ENCODE assay signal across 12 mouse cellular contexts in genomic region chr14:31407208-31407607, GRCm38 (mm10). TPM values are rescaled to one million over a fixed set of nuclear protein-coding genes. Genes with fewer than 3 reads are reported as not detected.
DNase-seq lines count a peak whose midpoint lies in the region; ATAC-seq and TF ChIP-seq lines count a peak whose summit lies in the region.
"Had no signal": no experiment of that assay in that cellular context is flagged by ENCODE, and none has a peak within 500 bp of the region (broad histone marks: within the 10 kb centered on the region; RNA-seq: fewer than 3 reads in every experiment).

No protein-coding gene starts in this region.

- H3K27me3 ChIP-seq in intestine, embryonic 15.5 days (replicated peaks), result no peaks in the 10 kb centered on the region
- no peaks in the 10 kb centered on the region for H3K27me3 ChIP-seq in intestine, embryonic 16.5 days (replicated peaks; ENCODE audit: control insufficient read depth, insufficient read depth, low read length)
- no peaks in the 10 kb centered on the region for H3K27me3 ChIP-seq in forebrain, embryonic 12.5 days
- H3K27me3 ChIP-seq: embryonic facial prominence, embryonic 12.5 days; limb, embryonic 12.5 days; neural tube, embryonic 12.5 days had no signal

- no peak for TF ChIP-seq CTCF in bone marrow, adult 2 months (IDR thresholded peaks at IDR 0.05; ENCODE audit: control insufficient read depth, insufficient read depth, low read length)

- peak; percentile 89 for DNase-seq in adrenal gland, adult 2 months
- DNase-seq in kidney, postnatal 14 days, result peak; percentile 83
- no peak for DNase-seq in c-Kit-positive CD71-positive TER-119-positive erythroid progenitor cells, embryonic 14.5 days (ENCODE audit: low spot score)
- DNase-seq in layer of hippocampus, postnatal 36 days, result no peak
- DNase-seq: right cerebral cortex, postnatal 25 days had no signal

- H3K27ac ChIP-seq in intestine, embryonic 15.5 days, result 0 out of 2 replicates have a peak overlapping the region, but pooled peaks have one; percentile 14
- no peak overlapping the region for H3K27ac ChIP-seq in intestine, embryonic 16.5 days (ENCODE audit: low read length)
- peak overlapping the region; percentile 74 for H3K27ac ChIP-seq in bone marrow, adult 2 months (ENCODE audit: control insufficient read depth, insufficient read depth, low read depth, low read length, poor library complexity)
- no peak overlapping the region for H3K27ac ChIP-seq in forebrain, embryonic 12.5 days
- H3K27ac ChIP-seq: embryonic facial prominence, embryonic 12.5 days; neural tube, embryonic 12.5 days had no signal

- no peaks in the 10 kb centered on the region for H3K36me3 ChIP-seq in intestine, embryonic 15.5 days
- H3K36me3 ChIP-seq in intestine, embryonic 16.5 days (ENCODE audit: control insufficient read depth, insufficient read depth, low read length), result no peaks in the 10 kb centered on the region
- H3K36me3 ChIP-seq in forebrain, embryonic 12.5 days (replicated peaks), result peaks cover 3% of the 10 kb centered on the region; the same call in 1 of the 2 replicates

- no peak overlapping the region for H3K9ac ChIP-seq in intestine, embryonic 15.5 days
- no peak overlapping the region for H3K9ac ChIP-seq in intestine, embryonic 16.5 days (ENCODE audit: low read depth, low read length)
- no peak overlapping the region for H3K9ac ChIP-seq in forebrain, embryonic 12.5 days
- H3K9ac ChIP-seq: embryonic facial prominence, embryonic 12.5 days; limb, embryonic 12.5 days; neural tube, embryonic 12.5 days had no signal

- H3K4me1 ChIP-seq in intestine, embryonic 15.5 days (replicated peaks), result peaks cover 8% of the 10 kb centered on the region; the same call in 1 of the 2 replicates
- peaks cover 11% of the 10 kb centered on the region for H3K4me1 ChIP-seq in intestine, embryonic 16.5 days (ENCODE audit: control insufficient read depth, insufficient read depth, low read length)
- peaks cover 28% of the 10 kb centered on the region for H3K4me1 ChIP-seq in bone marrow, adult 2 months (ENCODE audit: control insufficient read depth, insufficient read depth, low read length)
- no peaks in the 10 kb centered on the region for H3K4me1 ChIP-seq in forebrain, embryonic 12.5 days
- H3K4me1 ChIP-seq: neural tube, embryonic 12.5 days had no signal

- H3K4me3 ChIP-seq in intestine, embryonic 15.5 days (replicated peaks), result no peak overlapping the region
- H3K4me3 ChIP-seq in intestine, embryonic 16.5 days (ENCODE audit: low read length), result no peak overlapping the region
- H3K4me3 ChIP-seq in bone marrow, adult 2 months (replicated peaks; ENCODE audit: control insufficient read depth, low read depth, low read length), result no peak overlapping the region
- no peak overlapping the region for H3K4me3 ChIP-seq in forebrain, embryonic 12.5 days (replicated peaks)
- H3K4me3 ChIP-seq: embryonic facial prominence, embryonic 12.5 days; limb, embryonic 12.5 days; neural tube, embryonic 12.5 days had no signal

- TF ChIP-seq POLR2A in bone marrow, adult 2 months (IDR thresholded peaks at IDR 0.05; ENCODE audit: borderline replicate concordance, control insufficient read depth, low read depth, low read length), result no peak

- no peaks in the 10 kb centered on the region for H3K9me3 ChIP-seq in intestine, embryonic 15.5 days
- no peaks in the 10 kb centered on the region for H3K9me3 ChIP-seq in intestine, embryonic 16.5 days (ENCODE audit: control insufficient read depth, low read length)
- no peaks in the 10 kb centered on the region for H3K9me3 ChIP-seq in forebrain, embryonic 12.5 days
- H3K9me3 ChIP-seq: embryonic facial prominence, embryonic 12.5 days; limb, embryonic 12.5 days; neural tube, embryonic 12.5 days had no signal

- no peak for ATAC-seq in intestine, embryonic 15.5 days
- no peak for ATAC-seq in intestine, embryonic 16.5 days
- no peak for ATAC-seq in forebrain, embryonic 12.5 days (ENCODE audit: low FRiP score)

- no peak overlapping the region for H3K4me2 ChIP-seq in intestine, embryonic 15.5 days (replicated peaks)
- H3K4me2 ChIP-seq in intestine, embryonic 16.5 days (ENCODE audit: low read depth, low read length), result no peak overlapping the region
- H3K4me2 ChIP-seq in forebrain, embryonic 12.5 days, result no peak overlapping the region
- H3K4me2 ChIP-seq: embryonic facial prominence, embryonic 12.5 days; limb, embryonic 12.5 days; neural tube, embryonic 12.5 days had no signal

- WGBS in intestine, embryonic 15.5 days, result 54% methylated on average over 15 of the region's 15 CpGs
- 67% methylated on average over 15 of the region's 15 CpGs for WGBS in intestine, embryonic 16.5 days
- 91% methylated on average over 15 of the region's 15 CpGs for WGBS in bone marrow, adult 2 months
- 92% methylated on average over 15 of the region's 15 CpGs for WGBS in forebrain, embryonic 12.5 days

RNA-seq across cellular contexts. Expression of gene Sh3bp5, which starts 28.7 kb away (rescaled TPM):
- polyA plus RNA-seq in intestine, embryonic 15.5 days (2015; fragmentation: Nextera tagmentation; extraction: Ambion mirVana), result 18.1 and 20.6 TPM in 2 replicates
- polyA plus RNA-seq in intestine, embryonic 16.5 days (2015; fragmentation: Nextera tagmentation; extraction: Ambion mirVana), result 17.1 and 17.2 TPM in 2 replicates
- 100 to 1,000 TPM; 111 to 164 TPM for total RNA-seq in adrenal gland, adult 2 months (2021)
- 21.1 and 28.5 TPM in 2 replicates for polyA plus RNA-seq in adrenal gland, adult 2 months (2012; rRNA removed)
- polyA plus RNA-seq in bone marrow, adult 2 months (2011; ENCODE audit: insufficient read depth, insufficient read length, low replicate concordance, missing spikeins), result 14.6 and 24.0 TPM in 2 replicates
- 37.7 and 39.1 TPM in 2 replicates for polyA plus RNA-seq in forebrain, embryonic 12.5 days (2016; fragmentation: Nextera tagmentation; extraction: Ambion mirVana)
- total RNA-seq in layer of hippocampus, postnatal 36 days (2021), result 100 to 1,000 TPM; 157 to 168 TPM

Comparison
In these comparisons a context has a peak if more than half of its experiments do, and no peak if none do; other contexts are left out.
1. H3K27ac ChIP-seq: peak in intestine, embryonic 15.5 days (single experiment) and bone marrow, adult 2 months (single experiment); none in intestine, embryonic 16.5 days (single experiment) and forebrain, embryonic 12.5 days (single experiment).
2. DNase-seq: peak in adrenal gland, adult 2 months (single experiment) and kidney, postnatal 14 days (single experiment); none in c-Kit-positive CD71-positive TER-119-positive erythroid progenitor cells, embryonic 14.5 days (single experiment) and layer of hippocampus, postnatal 36 days (0 of 2).